Mouse (Mus musculus) heart, adult 2 months (tissue): Measurements from ENCODE around the gene Gm20388. TPM values are rescaled to one million over a fixed set of nuclear protein-coding genes. Genes with fewer than 3 reads are reported as not detected.

Source experiments
- DNase-seq, 2 experiments: peaks; one replicate each; pipeline ENCODE4 v3.0.0; 2021
- H3K27ac ChIP-seq: fragments of 200-600 bp; 2 replicates; pipeline ENCODE4 v1.8.1; 2022
- H3K27me3 ChIP-seq: fragments of 200-500 bp; 2 replicates; pipeline ENCODE4 v1.6.1; 2012; ENCODE audit warnings: mild to moderate bottlenecking, low read length, inconsistent platforms, mixed read lengths; ENCODE audit not compliant: control insufficient read depth, insufficient read depth
- H3K36me3 ChIP-seq: fragments of 200-500 bp; 2 replicates; pipeline ENCODE4 v1.6.1; 2012; ENCODE audit warnings: low read length, inconsistent platforms; ENCODE audit not compliant: control insufficient read depth, insufficient read depth
- H3K4me1 ChIP-seq: fragments of 200-500 bp; 2 replicates; pipeline ENCODE4 v1.6.1; 2011; ENCODE audit warnings: low read length; ENCODE audit not compliant: control insufficient read depth, insufficient read depth
- H3K4me3 ChIP-seq: fragments of 200-600 bp; 2 replicates; pipeline ENCODE4 v1.8.1; 2022
- H3K79me2 ChIP-seq: fragments of 200-500 bp; replicated peaks from 2 replicates; pipeline ENCODE4 v1.6.1; 2012; ENCODE audit warnings: mild to moderate bottlenecking, inconsistent platforms, low read length, moderate library complexity, mixed read lengths; ENCODE audit not compliant: control insufficient read depth, insufficient read depth
- H3K9ac ChIP-seq: fragments of 200-500 bp; 2 replicates; pipeline ENCODE4 v1.6.1; 2012; ENCODE audit warnings: low read depth, mild to moderate bottlenecking, control low read depth, inconsistent platforms, low read length, mixed read lengths
- CTCF ChIP-seq: fragments of 200-600 bp; IDR thresholded peaks from 2 replicates; pipeline ENCODE4 v1.8.1; 2022; ENCODE audit warnings: antibody characterized with exemption, mild to moderate bottlenecking, moderate library complexity
- EP300 ChIP-seq: fragments of 200-500 bp; IDR thresholded peaks from 2 replicates; pipeline ENCODE4 v1.6.1; 2011; ENCODE audit warnings: low read depth, low read length, control low read depth; ENCODE audit not compliant: insufficient read depth
- POLR2A ChIP-seq: fragments of 200-500 bp; IDR thresholded peaks from 2 replicates; pipeline ENCODE4 v1.6.1; 2011; ENCODE audit warnings: mild to moderate bottlenecking, low read depth, low read length, control low read depth; ENCODE audit not compliant: insufficient read depth
- WGBS: fragments of 180-500 bp; shearing (Covaris S2); methylation state at CpG from one replicate; pipeline ENCODE4 v1.1.7; 2018; 5-methylcytosine and 5-hydroxymethylcytosine counted together
- intact Hi-C: fragments of 180-260 bp; cut with DNase I; formaldehyde crosslinking; loops from one replicate; pipeline ENCODE4 v1.15.1; 2025
- polyA plus RNA-seq: library from polyadenylated mRNA; depleted of rRNA; stranded (reverse); fragments of >200 nt; gene quantifications from 2 replicates; pipeline ENCODE4 v1.2.3, GENCODE M21; 2012
- total RNA-seq, 2 experiments: library from RNA; stranded (reverse); gene quantifications; 2 replicates each; pipeline ENCODE4 v1.2.3; 2021

The Gm20388 gene
- total and polyA plus RNA-seq, 3 experiments: 1.8 to 32.3 TPM; not detected in 1

GRCm38 (mm10) chr8:123692165-123692962 lies 3781.7 kb downstream of the Gm20388 start:
- Histone ChIP-seq H3K36me3 (no peaks in the 10 kb centered on the region), H3K4me1 (no peaks in the 10 kb centered on the region), H3K27me3 (no peaks in the 10 kb centered on the region), H3K27ac (no peak overlapping the region), H3K4me3 (no peak overlapping the region), H3K79me2 (no peaks in the 10 kb centered on the region), H3K9ac (no peak overlapping the region)
- WGBS: 72% methylated on average over 10 of the region's 10 CpGs
- no peak for TF ChIP-seq POLR2A
- no peak for TF ChIP-seq EP300
- TF ChIP-seq CTCF: no peak
- intact Hi-C loops: no loop called here
- no peak for DNase-seq

- no peak for TF ChIP-seq CTCF
- no peak for TF ChIP-seq POLR2A
- no peak for TF ChIP-seq EP300
- no peaks in the 10 kb centered on the region for H3K36me3 ChIP-seq
- intact Hi-C loops: no loop called here
- H3K9ac ChIP-seq: no peak overlapping the region
- H3K4me3 ChIP-seq: no peak overlapping the region
- no peak for DNase-seq
- no peak overlapping the region for H3K27ac ChIP-seq
- no peaks in the 10 kb centered on the region for H3K4me1 ChIP-seq
- WGBS: 56% methylated on average over 9 of the region's 9 CpGs
- no peaks in the 10 kb centered on the region for H3K79me2 ChIP-seq
- no peaks in the 10 kb centered on the region for H3K27me3 ChIP-seq
These were observed 3785.5 kb downstream of the Gm20388 start for GRCm38 (mm10) chr8:123696167-123696566.

DNA sequence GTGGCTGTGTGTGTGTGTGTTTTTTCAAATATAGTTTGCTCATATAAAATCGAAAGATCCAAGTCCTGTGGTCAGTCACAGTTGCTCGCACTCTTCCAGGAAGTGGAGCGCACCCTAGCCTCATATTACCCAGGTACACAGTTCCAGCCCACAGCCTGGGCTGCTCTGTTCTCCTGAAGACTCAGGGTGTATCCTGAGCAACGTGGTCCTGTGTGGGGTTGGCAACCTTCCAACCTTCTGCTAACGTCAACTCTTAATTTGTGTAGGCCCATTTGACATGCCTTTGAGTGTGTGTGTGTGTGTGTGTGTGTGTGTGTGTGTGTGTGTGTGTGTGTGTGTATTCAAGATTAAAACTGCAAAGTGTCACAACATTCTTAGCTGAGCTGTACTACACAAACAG lies 3786.7 kb downstream of the Gm20388 start:
- H3K4me3 ChIP-seq: no peak overlapping the region
- 59% methylated on average over 5 of the region's 5 CpGs for WGBS
- no peaks in the 10 kb centered on the region for H3K79me2 ChIP-seq
- no peaks in the 10 kb centered on the region; the same call in 1 of the 2 replicates for H3K4me1 ChIP-seq
- no peaks in the 10 kb centered on the region for H3K36me3 ChIP-seq
- no peak for DNase-seq
- no peak overlapping the region for H3K9ac ChIP-seq
- no peak for TF ChIP-seq EP300
- TF ChIP-seq CTCF: no peak
- TF ChIP-seq POLR2A: no peak
- intact Hi-C loops: no loop called here
- H3K27ac ChIP-seq: no peak overlapping the region
- H3K27me3 ChIP-seq: no peaks in the 10 kb centered on the region

DNA sequence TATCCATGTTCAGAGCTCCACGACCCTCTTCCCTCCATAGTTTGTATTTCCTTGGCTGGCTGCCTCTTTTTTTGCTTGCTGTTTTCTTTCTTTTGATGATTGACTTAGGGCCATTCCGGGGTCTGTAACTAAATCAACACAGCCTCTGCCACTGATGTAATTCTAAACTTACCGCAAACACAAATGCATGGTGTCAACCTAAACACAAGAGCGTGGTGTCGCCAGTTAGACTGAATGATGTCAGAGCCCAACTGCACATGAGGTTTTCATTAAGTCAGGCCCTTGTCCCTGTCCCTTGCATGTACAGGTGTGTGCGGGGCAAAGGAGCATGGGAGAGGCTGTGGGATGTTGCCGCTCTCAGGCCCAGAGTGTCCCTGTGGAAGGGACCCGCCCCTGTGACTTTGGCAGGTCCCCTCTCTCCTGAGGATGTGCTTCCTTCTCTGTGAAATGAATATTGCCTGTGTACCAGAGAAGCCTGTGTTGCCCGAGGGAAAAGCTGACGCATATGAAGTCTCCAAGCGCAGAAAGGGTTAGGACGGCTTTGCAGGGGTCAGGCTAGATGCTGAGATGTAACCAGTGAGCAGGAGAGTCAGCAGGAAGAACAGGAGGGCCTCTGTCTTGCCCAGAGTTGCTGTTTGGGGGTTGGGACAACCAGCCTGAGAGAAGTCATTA lies 3789.9 kb downstream of the Gm20388 start:
- intact Hi-C loops: loop anchor here (10.0 kb wide), 1 partner anchor 64 kb away; no protein-coding TSS in a partner anchor
- no peaks in the 10 kb centered on the region for H3K36me3 ChIP-seq
- H3K79me2 ChIP-seq: no peaks in the 10 kb centered on the region
- no peaks in the 10 kb centered on the region; the same call in 1 of the 2 replicates for H3K4me1 ChIP-seq
- H3K27me3 ChIP-seq: no peaks in the 10 kb centered on the region
- TF ChIP-seq CTCF: no peak
- TF ChIP-seq POLR2A: no peak
- no peak for TF ChIP-seq EP300
- no peak for DNase-seq
- no peak overlapping the region for H3K9ac ChIP-seq
- H3K4me3 ChIP-seq: no peak overlapping the region
- 63% methylated on average over 12 of the region's 12 CpGs for WGBS
- H3K27ac ChIP-seq: no peak overlapping the region

GRCm38 (mm10) chr8:123701952-123702587 lies 3791.4 kb downstream of the Gm20388 start:
- no peak overlapping the region for H3K4me3 ChIP-seq
- H3K36me3 ChIP-seq: no peaks in the 10 kb centered on the region
- peak; percentile 84 to 87 for DNase-seq
- TF ChIP-seq EP300 (peak; percentile 79), CTCF (no peak), POLR2A (no peak)
- no peak overlapping the region; the same call in 1 of the 2 replicates for H3K9ac ChIP-seq
- H3K4me1 ChIP-seq: no peaks in the 10 kb centered on the region; the same call in 1 of the 2 replicates
- WGBS: 19% methylated on average over 15 of the region's 15 CpGs
- H3K79me2 ChIP-seq: no peaks in the 10 kb centered on the region
- intact Hi-C loops: loop anchor here (10.0 kb wide), 1 partner anchor 63 kb away; no protein-coding TSS in a partner anchor
- no peaks in the 10 kb centered on the region for H3K27me3 ChIP-seq
- 0 out of 2 replicates have a peak overlapping the region, but pooled peaks have one; percentile 12 for H3K27ac ChIP-seq

DNA sequence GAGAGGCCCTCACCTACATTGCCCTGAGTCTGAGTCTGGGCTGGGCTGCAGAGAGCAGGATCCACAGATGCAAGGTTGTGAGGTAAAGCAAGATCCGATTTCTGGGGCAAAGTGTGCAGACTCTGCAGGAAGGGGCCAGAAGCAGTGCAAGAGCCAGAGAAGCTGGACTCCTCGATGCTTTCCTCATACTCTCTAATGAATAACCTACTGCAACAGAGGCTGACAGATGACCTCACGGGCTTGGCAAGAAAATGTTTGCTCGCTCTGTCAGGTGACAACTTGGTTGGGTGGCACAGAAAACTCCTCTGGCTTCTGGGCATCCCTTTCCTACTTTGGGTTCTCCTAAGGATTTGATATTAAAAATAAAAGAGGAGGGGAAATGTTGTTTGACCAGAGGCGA lies 3794.7 kb downstream of the Gm20388 start:
- intact Hi-C loops: loop anchor here (10.0 kb wide), 1 partner anchor 59 kb away; no protein-coding TSS in a partner anchor
- Histone ChIP-seq H3K9ac (no peak overlapping the region), H3K4me1 (no peaks in the 10 kb centered on the region; the same call in 1 of the 2 replicates)

More for the DNA sequence above, 3794.7 kb downstream of the Gm20388 start:
- DNase-seq: no peak
- TF ChIP-seq CTCF: no peak
- no peak for TF ChIP-seq POLR2A
- no peak for TF ChIP-seq EP300
- no peak overlapping the region for H3K4me3 ChIP-seq
- H3K27me3 ChIP-seq: no peaks in the 10 kb centered on the region
- 64% methylated on average over 5 of the region's 5 CpGs for WGBS
- H3K79me2 ChIP-seq: no peaks in the 10 kb centered on the region
- no peak overlapping the region for H3K27ac ChIP-seq
- H3K36me3 ChIP-seq: no peaks in the 10 kb centered on the region
